ENCODE assay signal across 8 mouse cellular contexts in the genomic region with DNA sequence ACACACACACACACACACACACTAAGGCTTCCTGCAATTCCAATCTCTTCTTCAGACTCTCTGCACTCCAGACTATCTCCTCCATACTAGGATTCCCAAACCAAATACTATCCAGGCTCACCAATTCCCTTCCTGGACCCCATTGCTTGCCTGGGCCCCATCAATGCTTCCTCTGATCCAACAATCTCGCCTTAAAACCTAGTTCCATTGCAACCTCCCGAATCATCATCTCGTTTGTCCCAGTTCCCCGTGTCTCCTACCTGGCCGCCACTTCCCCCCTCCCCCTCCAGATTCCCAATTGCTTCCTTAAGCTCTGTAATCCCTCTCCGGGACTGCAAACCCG. TPM values are rescaled to one million over a fixed set of nuclear protein-coding genes. Genes with fewer than 3 reads are reported as not detected.
DNase-seq lines count a peak whose midpoint lies in the region; ATAC-seq and TF ChIP-seq lines count a peak whose summit lies in the region.

No protein-coding gene starts in this region.

- no peaks in the 10 kb centered on the region for H3K9me3 ChIP-seq in heart, embryonic 14.5 days (ENCODE audit: control insufficient read depth, low read length)
- no peaks in the 10 kb centered on the region for H3K9me3 ChIP-seq in ES-E14 (ENCODE audit: control insufficient read depth, insufficient read depth, low read depth, low read length)
- H3K9me3 ChIP-seq in forebrain, embryonic 16.5 days (ENCODE audit: control insufficient read depth, low read length), result no peaks in the 10 kb centered on the region
- H3K9me3 ChIP-seq in liver, postnatal 0 days (ENCODE audit: low read length), result no peaks in the 10 kb centered on the region

- peak overlapping the region; percentile 88 to 89 for H3K27ac ChIP-seq in heart, embryonic 14.5 days (replicated peaks in 1 of 2; ENCODE audit: control insufficient read depth in 1 of 2, insufficient read depth in 1 of 2, low read depth in 2 of 2, low read length in 2 of 2)
- H3K27ac ChIP-seq in ES-E14 (ENCODE audit: insufficient read depth, low read depth, low read length, poor library complexity, severe bottlenecking), result peak overlapping the region; percentile 77
- peak overlapping the region; percentile 85 for H3K27ac ChIP-seq in forebrain, embryonic 16.5 days (ENCODE audit: low read length)
- H3K27ac ChIP-seq in liver, postnatal 0 days (ENCODE audit: low read depth), result peak overlapping the region; percentile 69

- no peak for TF ChIP-seq EP300 in liver, postnatal 0 days (IDR thresholded peaks at IDR 0.05; ENCODE audit: low read depth)

- intact Hi-C loops in heart, postnatal 14 days (cut with DNase I), result no loop called here

- TF ChIP-seq CTCF in liver, postnatal 0 days (IDR thresholded peaks at IDR 0.05; ENCODE audit: low read depth), result no peak

- H3K4me3 ChIP-seq in heart, embryonic 14.5 days (ENCODE audit: control insufficient read depth in 1 of 2, insufficient read depth in 1 of 2, low read depth in 1 of 2, low read length in 2 of 2), result peak overlapping the region; percentile 96 to 100
- peak overlapping the region; percentile 87 to 89 for H3K4me3 ChIP-seq in ES-E14 (ENCODE audit: insufficient read depth in 1 of 2, low read depth in 1 of 2, low read length in 2 of 2, poor library complexity in 1 of 2, severe bottlenecking in 1 of 2)
- peak overlapping the region; percentile 99 for H3K4me3 ChIP-seq in forebrain, embryonic 16.5 days (replicated peaks; ENCODE audit: low read length)
- peak overlapping the region; percentile 89 for H3K4me3 ChIP-seq in liver, postnatal 0 days (ENCODE audit: low read depth, low read length)

- in situ Hi-C loops in ES-E14 (cut with MboI; ENCODE audit: low sequenced_read_pairs in 2 of 2, unreplicated experiment in 2 of 2), result no loop called here

- 0% methylated on average over 7 of the region's 7 CpGs for WGBS in heart, embryonic 14.5 days
- WGBS in forebrain, embryonic 16.5 days, result 0% methylated on average over 7 of the region's 7 CpGs
- WGBS in liver, postnatal 0 days (ENCODE audit: insufficient replicate concordance), result under 1% methylated on average over 7 of the region's 7 CpGs

- no peak for ATAC-seq in heart, embryonic 14.5 days (ENCODE audit: insufficient number of reproducible peaks, insufficient read depth, low FRiP score, low read depth)
- ATAC-seq in forebrain, embryonic 16.5 days, result no peak
- no peak for ATAC-seq in liver, postnatal 0 days
- no peak for ATAC-seq in megakaryocyte progenitor cell, adult 5-6 weeks (replicated peaks; ENCODE audit: poor library complexity)

- H3K9ac ChIP-seq in heart, embryonic 14.5 days (ENCODE audit: low read length), result peak overlapping the region; percentile 99
- peak overlapping the region; percentile 92 for H3K9ac ChIP-seq in ES-E14 (ENCODE audit: insufficient read depth, low read depth, low read length, poor library complexity, severe bottlenecking)
- H3K9ac ChIP-seq in forebrain, embryonic 16.5 days (replicated peaks; ENCODE audit: low read depth, low read length), result peak overlapping the region; percentile 97
- peak overlapping the region; percentile 93 for H3K9ac ChIP-seq in liver, postnatal 0 days (replicated peaks)

- DNase-seq in heart, postnatal 14 days, result no peak
- DNase-seq in ES-E14 (ENCODE audit: low read depth, low spot score), result no peak
- no peak for DNase-seq in liver, postnatal 0 days
- no peak for DNase-seq in gastrocnemius, postnatal 4 days (ENCODE audit: low spot score in 2 of 2)
- no peak for DNase-seq in adrenal gland, postnatal 10 days

- peaks cover 10% of the 10 kb centered on the region; the same call in 1 of the 2 replicates for H3K36me3 ChIP-seq in heart, embryonic 14.5 days (ENCODE audit: control insufficient read depth, insufficient read depth, low read length)
- H3K36me3 ChIP-seq in ES-E14 (ENCODE audit: control insufficient read depth, insufficient read depth, low read length, poor library complexity, severe bottlenecking), result no peaks in the 10 kb centered on the region
- H3K36me3 ChIP-seq in forebrain, embryonic 16.5 days (ENCODE audit: control insufficient read depth, insufficient read depth), result no peaks in the 10 kb centered on the region
- no peaks in the 10 kb centered on the region for H3K36me3 ChIP-seq in liver, postnatal 0 days (replicated peaks; ENCODE audit: insufficient read depth, low read length)

- H3K4me1 ChIP-seq in heart, embryonic 14.5 days (ENCODE audit: control insufficient read depth in 2 of 2, insufficient read depth in 2 of 2, low read length in 2 of 2), result peaks cover 7 to 37% of the 10 kb centered on the region in 2 experiments
- H3K4me1 ChIP-seq in ES-E14 (ENCODE audit: control insufficient read depth in 2 of 2, insufficient read depth in 2 of 2, low read length in 2 of 2, poor library complexity in 1 of 2), result peaks cover 19 to 21% of the 10 kb centered on the region in 2 experiments
- H3K4me1 ChIP-seq in forebrain, embryonic 16.5 days (replicated peaks; ENCODE audit: control insufficient read depth, insufficient read depth, low read length), result peaks cover 45% of the 10 kb centered on the region
- peaks cover 47% of the 10 kb centered on the region for H3K4me1 ChIP-seq in liver, postnatal 0 days (ENCODE audit: insufficient read depth)

- no peaks in the 10 kb centered on the region for H3K27me3 ChIP-seq in heart, embryonic 14.5 days (ENCODE audit: control insufficient read depth, insufficient read depth, low read length)
- no peaks in the 10 kb centered on the region for H3K27me3 ChIP-seq in forebrain, embryonic 16.5 days (replicated peaks; ENCODE audit: control insufficient read depth, insufficient read depth, low read length)
- no peaks in the 10 kb centered on the region for H3K27me3 ChIP-seq in liver, postnatal 0 days (ENCODE audit: insufficient read depth, low read length)

- peak overlapping the region; percentile 88 for H3K4me2 ChIP-seq in heart, embryonic 14.5 days (ENCODE audit: low read length)
- H3K4me2 ChIP-seq in forebrain, embryonic 16.5 days (ENCODE audit: low read length), result peak overlapping the region; percentile 90
- H3K4me2 ChIP-seq in liver, postnatal 0 days (ENCODE audit: low read depth, low read length), result peak overlapping the region; percentile 92

TF ChIP-seq in ES-E14, 5 proteins besides CTCF, POLR2A, EP300 and RAD21:
- TF ChIP-seq MAFK (IDR thresholded peaks at IDR 0.05; ENCODE audit: insufficient read depth, low read depth, low read length), result no peak
- no peak for TF ChIP-seq CHD2 (IDR thresholded peaks at IDR 0.05; ENCODE audit: low read depth, low read length)
- TF ChIP-seq ZC3H11A (IDR thresholded peaks at IDR 0.05; ENCODE audit: borderline replicate concordance, low read depth, low read length), result no peak
- TF ChIP-seq HCFC1 (IDR thresholded peaks at IDR 0.05; ENCODE audit: borderline replicate concordance, insufficient read depth, low read length), result no peak
- TF ChIP-seq ZNF384 (IDR thresholded peaks at IDR 0.05; ENCODE audit: low read depth, low read length), result no peak

RNA-seq across cellular contexts. Expression of gene Actn4, which starts 0.6 kb away (rescaled TPM):
- polyA plus RNA-seq in heart, embryonic 14.5 days (2014; fragmentation: Nextera tagmentation; extraction: Ambion mirVana), result 221 and 228 TPM in 2 replicates
- total RNA-seq in heart, postnatal 14 days (2021), result 100 to 1,000 TPM; 110 to 127 TPM
- total RNA-seq in ES-E14 (2012; rRNA removed), result 566 and 627 TPM in 2 replicates
- polyA plus RNA-seq in forebrain, embryonic 16.5 days (2015; fragmentation: Nextera tagmentation; extraction: Ambion mirVana), result 150 and 155 TPM in 2 replicates
- 76.3 and 81.2 TPM in 2 replicates for polyA plus RNA-seq in liver, postnatal 0 days (2015; fragmentation: Nextera tagmentation; extraction: Ambion mirVana)
- total RNA-seq in megakaryocyte progenitor cell, adult 5-6 weeks (2015), result 86.4 and 87.2 TPM in 2 replicates
- total RNA-seq in megakaryocyte progenitor cell, adult 5-6 weeks (2017), result 47.1 and 49.5 TPM in 2 replicates
- 100 to 1,000 TPM; 133 to 160 TPM for total RNA-seq in gastrocnemius, postnatal 4 days (2021)
- 100 to 1,000 TPM; 236 to 261 TPM for total RNA-seq in adrenal gland, postnatal 10 days (2021)

RNA-seq across cellular contexts. Expression of gene Eif3k, which starts 20.1 kb away (rescaled TPM):
- 286 and 319 TPM in 2 replicates for polyA plus RNA-seq in heart, embryonic 14.5 days (2014; fragmentation: Nextera tagmentation; extraction: Ambion mirVana)
- total RNA-seq in heart, postnatal 14 days (2021), result 100 to 1,000 TPM; 157 to 159 TPM
- total RNA-seq in ES-E14 (2012; rRNA removed), result 474 and 500 TPM in 2 replicates
- polyA plus RNA-seq in forebrain, embryonic 16.5 days (2015; fragmentation: Nextera tagmentation; extraction: Ambion mirVana), result 296 and 297 TPM in 2 replicates
- 162 and 166 TPM in 2 replicates for polyA plus RNA-seq in liver, postnatal 0 days (2015; fragmentation: Nextera tagmentation; extraction: Ambion mirVana)
- total RNA-seq in megakaryocyte progenitor cell, adult 5-6 weeks (2015), result 248 and 305 TPM in 2 replicates
- total RNA-seq in megakaryocyte progenitor cell, adult 5-6 weeks (2017), result 384 and 406 TPM in 2 replicates
- 100 to 1,000 TPM; 191 to 212 TPM for total RNA-seq in gastrocnemius, postnatal 4 days (2021)
- total RNA-seq in adrenal gland, postnatal 10 days (2021), result 100 to 1,000 TPM; 240 to 250 TPM

RNA-seq across cellular contexts. Expression of gene Map4k1, which starts 20.3 kb away (rescaled TPM):
- polyA plus RNA-seq in heart, embryonic 14.5 days (2014; fragmentation: Nextera tagmentation; extraction: Ambion mirVana), result 2.8 and 3.3 TPM in 2 replicates
- 1 to 10 TPM in 1 of 2 experiments, under 1 TPM in 1; 0.96 to 2.4 TPM for total RNA-seq in heart, postnatal 14 days (2021)
- 14.8 and 15.6 TPM in 2 replicates for total RNA-seq in ES-E14 (2012; rRNA removed)
- 6.7 and 10.0 TPM in 2 replicates for polyA plus RNA-seq in forebrain, embryonic 16.5 days (2015; fragmentation: Nextera tagmentation; extraction: Ambion mirVana)
- polyA plus RNA-seq in liver, postnatal 0 days (2015; fragmentation: Nextera tagmentation; extraction: Ambion mirVana), result 11.9 and 16.5 TPM in 2 replicates
- total RNA-seq in megakaryocyte progenitor cell, adult 5-6 weeks (2015), result 38.5 and 49.8 TPM in 2 replicates
- 62.8 and 65.6 TPM in 2 replicates for total RNA-seq in megakaryocyte progenitor cell, adult 5-6 weeks (2017)
- 1 to 10 TPM; 1.3 to 1.6 TPM for total RNA-seq in gastrocnemius, postnatal 4 days (2021)
- 1 to 10 TPM; 3.3 to 4.9 TPM for total RNA-seq in adrenal gland, postnatal 10 days (2021)
